Mouse (Mus musculus) forebrain, embryonic 11.5 days (tissue): Measurements from ENCODE around the gene Spdye4a. TPM values are rescaled to one million over a fixed set of nuclear protein-coding genes. Genes with fewer than 3 reads are reported as not detected.

Experiments used
- ATAC-seq: fragments of 200-750 bp; cut with Nextera tagmentation; replicated peaks from 2 replicates; pipeline ENCODE4 v1.8.0; 2017; ENCODE audit warnings: moderate TSS enrichment; ENCODE audit not compliant: low FRiP score
- DNase-seq: peaks from one replicate; pipeline ENCODE4 v3.0.0-alpha.2; 2017; ENCODE audit warnings: low spot score
- H3K27ac ChIP-seq: fragments of 300-500 bp; sonication (generic); 2 replicates; pipeline ENCODE4 v1.5.1; 2014; ENCODE audit warnings: low read depth, low read length
- H3K27me3 ChIP-seq: fragments of 300-500 bp; sonication (generic); 2 replicates; pipeline ENCODE4 v1.6.1; 2014; ENCODE audit warnings: mild to moderate bottlenecking, low read length, mixed read lengths; ENCODE audit not compliant: control insufficient read depth, insufficient read depth
- H3K36me3 ChIP-seq: fragments of 300-500 bp; sonication (generic); 2 replicates; pipeline ENCODE4 v1.6.1; 2014; ENCODE audit warnings: mild to moderate bottlenecking, low read length, moderate library complexity, mixed read lengths; ENCODE audit not compliant: control insufficient read depth, insufficient read depth
- H3K4me1 ChIP-seq: fragments of 300-500 bp; sonication (generic); replicated peaks from 2 replicates; pipeline ENCODE4 v1.6.1; 2014; ENCODE audit warnings: low read length, mixed read lengths; ENCODE audit not compliant: control insufficient read depth, insufficient read depth
- H3K4me2 ChIP-seq: fragments of 300-500 bp; sonication (generic); 2 replicates; pipeline ENCODE4 v1.6.1; 2014; ENCODE audit warnings: low read depth, mild to moderate bottlenecking, low read length, moderate library complexity, mixed read lengths; ENCODE audit not compliant: severe bottlenecking
- H3K4me3 ChIP-seq: fragments of 300-500 bp; sonication (generic); 2 replicates; pipeline ENCODE4 v1.5.1; 2014; ENCODE audit warnings: low read depth, low read length
- H3K9ac ChIP-seq: fragments of 300-500 bp; sonication (generic); 2 replicates; pipeline ENCODE4 v1.6.1; 2014; ENCODE audit warnings: low read length
- H3K9me3 ChIP-seq: fragments of 300-500 bp; sonication (generic); 2 replicates; pipeline ENCODE4 v1.6.1; 2016; ENCODE audit warnings: low read length, mixed read lengths; ENCODE audit not compliant: control insufficient read depth
- WGBS: fragments of 180-500 bp; shearing (Covaris S2); extraction: QIAGEN DNeasy Blood & Tissue Kit; methylation state at CpG from one replicate; pipeline ENCODE4 v1.1.7; 2014; 5-methylcytosine and 5-hydroxymethylcytosine counted together
- polyA plus RNA-seq: library from polyadenylated mRNA; unstranded; fragments of >200 nt; fragmentation: Nextera tagmentation; extraction: Ambion mirVana; gene quantifications from 2 replicates; pipeline ENCODE4 v1.2.1, GENCODE M21; 2014

Gene Spdye4a
- polyA plus RNA-seq: not detected in 2 replicates

DNA sequence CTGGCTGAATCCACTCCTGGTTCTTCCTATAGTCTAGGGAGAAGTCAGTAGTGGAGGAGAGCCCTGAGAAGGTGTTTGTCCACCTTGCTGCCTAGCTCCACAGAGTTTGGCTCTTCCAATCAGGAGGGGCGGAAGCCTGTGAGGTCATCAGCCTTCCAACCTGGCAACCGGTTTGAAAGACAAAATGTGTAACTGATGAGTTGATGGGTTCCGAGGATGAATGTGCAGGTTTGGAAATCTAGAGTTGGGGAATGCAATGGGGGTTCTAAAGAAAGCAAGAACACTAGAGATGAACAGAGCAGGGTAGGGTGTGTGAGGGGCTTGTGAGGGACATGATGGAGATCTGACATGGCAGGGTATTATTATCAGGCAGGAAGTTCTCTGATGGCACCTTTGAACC is at the start of gene Spdye4a:
Spdye4a (minus strand) TSS at position 101 of the 400 bp plus-strand sequence.
- DNase-seq: no peak
- H3K36me3 ChIP-seq: no peaks in the 10 kb centered on the region
- WGBS: 87% methylated on average over 3 of the region's 3 CpGs
- no peak within 1 kb of the TSS for H3K9ac ChIP-seq
- no peaks in the 10 kb centered on the region for H3K27me3 ChIP-seq
- H3K27ac ChIP-seq: no peak within 1 kb of the TSS
- no peaks in the 10 kb centered on the region for H3K9me3 ChIP-seq
- H3K4me1 ChIP-seq: no peaks in the 10 kb centered on the region
- no peak within 1 kb of the TSS for H3K4me2 ChIP-seq
- no peak for ATAC-seq
- no peak within 1 kb of the TSS for H3K4me3 ChIP-seq

DNA sequence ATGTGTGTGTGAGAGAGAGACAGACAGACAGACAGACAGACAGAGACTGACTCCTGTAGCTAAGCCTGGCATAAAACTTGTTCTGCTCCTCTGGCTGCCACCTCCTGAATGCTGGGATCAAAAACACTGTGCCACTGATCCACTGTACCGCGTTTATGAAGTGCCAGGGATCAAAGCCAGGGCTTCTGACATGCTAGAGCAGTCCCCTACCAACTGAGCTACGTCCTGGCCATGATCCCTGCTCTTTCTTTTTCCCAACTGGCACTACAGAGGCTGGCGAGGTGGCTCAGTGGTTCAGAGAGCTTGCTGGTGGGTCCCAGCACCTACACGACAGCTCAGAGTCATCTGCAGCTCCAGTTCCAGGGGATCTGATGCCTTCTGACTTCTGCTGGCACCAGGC is 49.1 kb upstream of the Spdye4a start:
- no peaks in the 10 kb centered on the region for H3K9me3 ChIP-seq
- H3K4me3 ChIP-seq: no peak overlapping the region
- WGBS: 59% methylated on average over 5 of the region's 5 CpGs
- DNase-seq (no peak), ATAC-seq (no peak)
- peaks cover 2% of the 10 kb centered on the region; the same call in 1 of the 2 replicates for H3K4me1 ChIP-seq
- H3K27me3 ChIP-seq: no peaks in the 10 kb centered on the region
- no peak overlapping the region for H3K9ac ChIP-seq
- no peak overlapping the region for H3K4me2 ChIP-seq
- no peaks in the 10 kb centered on the region for H3K36me3 ChIP-seq
- no peak overlapping the region for H3K27ac ChIP-seq

DNA sequence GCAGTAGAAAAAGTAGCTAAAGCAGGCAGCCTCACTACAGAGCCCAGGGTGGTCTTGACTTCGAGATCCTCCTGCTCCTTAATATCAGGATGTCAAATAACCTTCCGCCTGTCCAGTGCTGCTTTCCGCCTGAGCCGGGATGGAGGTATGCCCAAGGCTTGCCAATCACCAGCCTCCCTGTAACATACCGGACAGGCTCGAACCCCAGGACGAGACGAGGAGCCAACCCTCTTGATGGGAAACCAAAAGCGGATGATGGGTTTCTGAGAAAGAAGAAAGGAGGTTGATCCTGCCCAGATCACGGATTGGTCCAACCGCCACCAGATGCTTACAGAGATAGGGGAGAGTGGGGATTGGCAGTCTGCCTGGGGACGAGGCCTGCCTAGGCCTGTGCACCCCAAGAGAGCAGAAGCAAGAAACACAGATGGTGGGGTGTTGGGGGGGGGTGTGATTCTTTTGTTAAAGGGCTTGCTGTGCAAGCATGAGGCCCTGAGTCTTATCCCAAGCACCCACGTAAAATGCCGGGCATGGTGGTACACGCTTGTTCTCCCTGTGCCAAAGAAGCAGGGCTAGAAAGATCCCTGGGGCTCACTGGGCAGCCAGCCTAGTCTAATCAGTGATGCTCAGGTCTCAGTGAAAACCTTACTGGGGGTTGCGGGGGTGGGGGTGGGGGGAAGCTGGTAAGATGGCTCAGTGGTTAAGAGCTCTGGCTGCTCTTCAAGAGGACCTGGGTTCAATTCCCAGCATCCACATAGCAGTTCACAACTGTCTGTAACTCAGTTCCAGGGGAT is 46.0 kb upstream of the Spdye4a start:
- WGBS: 88% methylated on average over 16 of the region's 16 CpGs
- no peak overlapping the region for H3K9ac ChIP-seq
- no peaks in the 10 kb centered on the region for H3K36me3 ChIP-seq
- H3K27me3 ChIP-seq: no peaks in the 10 kb centered on the region
- H3K4me3 ChIP-seq: no peak overlapping the region
- H3K4me2 ChIP-seq: no peak overlapping the region
- H3K9me3 ChIP-seq: no peaks in the 10 kb centered on the region
- peaks cover 11% of the 10 kb centered on the region for H3K4me1 ChIP-seq
- DNase-seq: no peak
- no peak for ATAC-seq
- no peak overlapping the region for H3K27ac ChIP-seq

DNA sequence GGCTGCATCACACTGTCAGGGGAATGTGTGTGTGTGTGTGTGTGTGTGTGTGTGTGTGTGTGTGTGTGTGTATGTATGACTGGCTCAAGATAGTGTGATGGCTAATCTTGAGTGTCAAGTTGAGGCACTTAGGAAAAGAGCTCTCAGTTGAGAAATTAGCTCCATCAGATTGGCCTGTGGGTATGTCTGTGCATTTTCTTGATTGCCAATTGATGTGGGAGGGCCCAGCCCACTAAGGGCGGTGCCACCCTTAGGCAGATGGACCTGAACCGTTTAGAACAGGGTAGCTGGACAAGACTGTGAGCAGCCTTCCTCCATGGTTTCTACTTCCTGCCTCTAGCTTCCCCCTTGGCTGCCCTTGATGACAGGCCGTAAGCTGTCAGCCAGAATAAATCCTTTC is 45.4 kb upstream of the Spdye4a start:
- no peak for ATAC-seq
- H3K27ac ChIP-seq: no peak overlapping the region
- no peak overlapping the region for H3K9ac ChIP-seq
- no peak overlapping the region for H3K4me2 ChIP-seq
- no peaks in the 10 kb centered on the region for H3K9me3 ChIP-seq
- H3K4me1 ChIP-seq: peaks cover 11% of the 10 kb centered on the region
- no peaks in the 10 kb centered on the region for H3K36me3 ChIP-seq
- no peak overlapping the region for H3K4me3 ChIP-seq
- DNase-seq: no peak
- whole genome bisulfite sequencing: 75% methylated on average over 3 of the region's 3 CpGs
- no peaks in the 10 kb centered on the region for H3K27me3 ChIP-seq

DNA sequence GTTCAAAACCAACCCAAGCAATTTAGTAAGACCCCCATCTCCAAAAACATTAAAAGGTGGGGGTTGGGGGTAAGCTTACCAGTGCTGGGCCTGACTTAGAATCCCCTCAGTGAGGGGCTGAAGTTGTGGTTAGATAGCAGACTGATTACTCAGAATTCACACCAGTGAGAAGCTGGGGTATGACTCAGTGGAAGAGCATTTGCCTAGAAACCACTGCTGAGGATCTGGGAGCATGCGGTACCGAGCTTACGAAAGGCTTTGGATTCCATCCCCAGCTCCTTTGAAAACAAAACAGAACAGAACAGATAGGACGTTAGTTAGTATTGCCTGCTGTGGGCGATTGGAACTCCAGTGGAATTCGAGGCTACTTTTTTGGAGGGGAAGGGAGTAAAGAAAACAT is 45.0 kb upstream of the Spdye4a start:
- ATAC-seq (no peak), DNase-seq (no peak)
- Histone ChIP-seq H3K27me3 (no peaks in the 10 kb centered on the region), H3K4me1 (peaks cover 11% of the 10 kb centered on the region), H3K9me3 (no peaks in the 10 kb centered on the region), H3K36me3 (no peaks in the 10 kb centered on the region), H3K27ac (no peak overlapping the region), H3K4me2 (no peak overlapping the region), H3K4me3 (no peak overlapping the region), H3K9ac (no peak overlapping the region)
- 86% methylated on average over 6 of the region's 6 CpGs for whole genome bisulfite sequencing

DNA sequence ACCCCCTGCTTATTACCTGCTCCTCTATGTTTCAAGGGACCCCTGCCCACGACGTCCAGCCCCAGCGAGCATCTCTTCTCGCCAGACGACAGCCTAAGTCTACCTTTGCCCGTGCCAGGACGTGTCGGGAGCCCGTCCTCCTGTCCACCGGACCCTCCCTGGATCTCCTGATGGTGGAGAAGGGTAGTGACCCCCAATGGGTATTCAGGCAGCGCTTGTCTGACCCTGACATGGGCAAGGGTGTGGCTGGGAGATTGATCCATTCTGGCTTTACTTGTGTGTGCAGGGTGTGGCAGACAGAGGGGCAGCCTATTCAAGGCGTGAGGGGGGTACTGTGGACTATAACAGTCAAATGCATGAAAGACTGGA is 43.4 kb upstream of the Spdye4a start:
- 5% methylated on average over 12 of the region's 12 CpGs for WGBS
- Histone ChIP-seq H3K36me3 (no peaks in the 10 kb centered on the region), H3K9ac (peak overlapping the region; percentile 97), H3K4me1 (peaks cover 11% of the 10 kb centered on the region), H3K4me2 (peak overlapping the region; percentile 96), H3K27ac (no peak overlapping the region), H3K9me3 (no peaks in the 10 kb centered on the region), H3K27me3 (no peaks in the 10 kb centered on the region), H3K4me3 (peak overlapping the region; percentile 96)
- no peak for DNase-seq
- ATAC-seq: peak; percentile 28

DNA sequence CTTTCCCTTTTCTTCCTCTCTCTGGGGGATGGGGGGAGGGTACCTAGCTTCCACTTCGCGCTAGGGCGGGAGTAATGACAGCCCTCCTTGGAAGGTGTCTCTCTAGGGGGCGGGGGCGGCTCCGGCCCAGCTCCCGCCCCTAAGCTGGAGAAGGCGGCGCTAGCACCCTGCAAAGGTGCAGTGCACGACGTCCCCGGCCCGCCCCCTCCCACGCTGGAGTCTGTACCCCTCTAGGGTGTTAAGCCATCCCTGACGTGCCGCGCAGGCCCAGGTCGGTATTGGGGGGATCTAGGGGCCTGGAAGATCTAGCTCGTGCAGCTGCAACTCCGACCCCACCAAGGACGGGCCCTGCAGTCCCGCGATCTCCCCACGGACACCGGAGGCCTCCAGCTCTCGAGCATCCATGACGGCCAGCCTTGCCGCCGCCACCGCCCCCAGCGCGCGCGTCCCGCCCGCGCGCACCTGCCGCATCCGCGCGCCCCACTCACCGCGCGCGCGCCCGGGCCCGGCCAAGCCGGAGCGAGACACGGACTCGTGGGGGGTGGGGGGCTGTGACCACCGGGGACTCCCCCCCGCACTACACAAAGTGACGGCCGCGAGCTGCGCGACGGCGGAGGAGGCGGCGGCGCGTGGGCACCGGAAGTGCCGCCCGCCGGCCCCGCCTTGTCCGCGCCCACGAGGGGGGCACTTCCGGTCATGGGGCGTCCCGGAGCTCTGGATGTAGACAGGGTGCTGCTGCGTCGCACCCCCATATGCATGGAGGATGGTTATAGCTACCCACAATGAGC is 42.9 kb upstream of the Spdye4a start, which contains the start of gene Zfp316:
Zfp316 (minus strand) TSS at position 660 of the 788 bp plus-strand sequence.
- peak within 1 kb of the TSS; percentile 96 for H3K4me2 ChIP-seq
- peak within 1 kb of the TSS; percentile 96 for H3K4me3 ChIP-seq
- no peaks in the 10 kb centered on the region for H3K9me3 ChIP-seq
- 1% methylated on average over 67 of the region's 79 CpGs for WGBS
- peaks cover 11% of the 10 kb centered on the region for H3K4me1 ChIP-seq
- no peaks in the 10 kb centered on the region for H3K36me3 ChIP-seq
- DNase-seq (peak; percentile 81), ATAC-seq (peak; percentile 87)
- no peaks in the 10 kb centered on the region for H3K27me3 ChIP-seq
- H3K27ac ChIP-seq: peak within 1 kb of the TSS; percentile 46; the same call in 1 of the 2 replicates
- H3K9ac ChIP-seq: peak within 1 kb of the TSS; percentile 97

DNA sequence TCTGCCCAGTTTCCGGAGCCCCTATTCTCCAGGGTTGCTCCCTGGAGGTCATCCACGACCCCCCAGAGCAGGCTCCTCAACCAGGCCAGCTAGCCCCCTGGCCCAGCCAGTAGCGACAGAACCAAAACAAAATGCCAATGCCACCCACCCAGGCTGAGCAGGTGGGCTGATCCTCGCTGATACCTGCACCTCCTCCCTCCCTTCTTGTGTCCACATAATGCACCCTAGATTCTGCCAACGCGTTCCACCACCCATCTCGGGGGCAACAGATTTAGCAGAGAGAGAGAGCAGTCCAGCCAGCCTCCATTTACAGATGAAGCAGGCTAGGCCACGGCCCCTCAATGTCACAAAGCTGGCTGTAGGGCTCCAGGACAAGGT is 42.3 kb upstream of the Spdye4a start:
- H3K4me3 ChIP-seq: peak overlapping the region; percentile 96
- H3K27ac ChIP-seq: 0 out of 2 replicates have a peak overlapping the region, but pooled peaks have one; percentile 46
- H3K9ac ChIP-seq: peak overlapping the region; percentile 97
- peak overlapping the region; percentile 96 for H3K4me2 ChIP-seq
- no peaks in the 10 kb centered on the region for H3K27me3 ChIP-seq
- no peaks in the 10 kb centered on the region for H3K36me3 ChIP-seq
- H3K9me3 ChIP-seq: no peaks in the 10 kb centered on the region
- no peak for DNase-seq
- ATAC-seq: no peak
- 23% methylated on average over 8 of the region's 8 CpGs for WGBS
- H3K4me1 ChIP-seq: peaks cover 11% of the 10 kb centered on the region
